Mouse (Mus musculus) left cerebral cortex, postnatal 10 days (tissue): ENCODE data around the gene Atxn7. TPM values are rescaled to one million over a fixed set of nuclear protein-coding genes. Genes with fewer than 3 reads are reported as not detected.
"Not testable (repeated sequence)": the region's sequence is repeated elsewhere in the genome, so short reads cannot be mapped to it uniquely, and the experiment has no call there.

Source experiments
- DNase-seq, 2 experiments: peaks; one replicate each; pipeline ENCODE4 v3.0.0; 2021 to 2022; ENCODE audit warnings: low spot score in 2 of 2, mixed read lengths in 1 of 2; ENCODE audit errors: extremely low spot score in 1 of 2
- intact Hi-C: fragments of 180-260 bp; cut with DNase I; formaldehyde crosslinking; loops from one replicate; pipeline ENCODE4 v1.15.1; 2025
- total RNA-seq, 2 experiments: library from RNA; stranded (reverse); gene quantifications; 2 replicates each; pipeline ENCODE4 v1.2.3; 2021

Gene Atxn7
- total RNA-seq, 2 experiments from 2014 or later: 15.3 to 16.8 TPM

GRCm38 (mm10) chr14:14036352-14036751 lies 75.1 kb downstream of the Atxn7 start:
- DNase-seq: no peak
- intact Hi-C loops: no loop called here

GRCm38 (mm10) chr14:14038233-14038632 lies 77.0 kb downstream of the Atxn7 start:
- intact Hi-C loops: no loop called here
- DNase-seq: no peak

- intact Hi-C loops: no loop called here
- DNase-seq: no peak
Observed at GRCm38 (mm10) chr14:14042336-14042735, 81.1 kb downstream of the Atxn7 start.

- DNase-seq: peak in 1 of 2 experiments; percentile 35
- intact Hi-C loops: no loop called here
Observed at GRCm38 (mm10) chr14:14054386-14054785, 93.1 kb downstream of the Atxn7 start.

GRCm38 (mm10) chr14:14059606-14060005 lies 98.4 kb downstream of the Atxn7 start:
- intact Hi-C loops, DNase-seq: not testable (repeated sequence)

GRCm38 (mm10) chr14:14062531-14063245 lies 101.4 kb downstream of the Atxn7 start:
- DNase-seq: no peak

GRCm38 (mm10) chr14:14063382-14063781 lies 102.1 kb downstream of the Atxn7 start:
- no peak for DNase-seq
- intact Hi-C loops: no loop called here

More at GRCm38 (mm10) chr14:14062531-14063245, 101.4 kb downstream of the Atxn7 start:
- intact Hi-C loops: no loop called here

- intact Hi-C loops: no loop called here
- DNase-seq: no peak
Observed at GRCm38 (mm10) chr14:14064486-14065141, 103.4 kb downstream of the Atxn7 start.

GRCm38 (mm10) chr14:14065142-14065498 lies 103.9 kb downstream of the Atxn7 start:
- no peak for DNase-seq
- intact Hi-C loops: no loop called here

- intact Hi-C loops: no loop called here
- no peak for DNase-seq
Observed at GRCm38 (mm10) chr14:14066241-14066640, 105.0 kb downstream of the Atxn7 start.

GRCm38 (mm10) chr14:14067648-14068472 lies 106.6 kb downstream of the Atxn7 start:
- intact Hi-C loops: no loop called here
- DNase-seq: peak in 1 of 2 experiments; percentile 48

- DNase-seq: no peak
- intact Hi-C loops: no loop called here
Observed at GRCm38 (mm10) chr14:14068553-14068952, 107.3 kb downstream of the Atxn7 start.

GRCm38 (mm10) chr14:14070541-14071315 lies 109.5 kb downstream of the Atxn7 start:
- intact Hi-C loops: no loop called here

GRCm38 (mm10) chr14:14071456-14071855 lies 110.2 kb downstream of the Atxn7 start:
- intact Hi-C loops: no loop called here
- no peak for DNase-seq

More at GRCm38 (mm10) chr14:14070541-14071315, 109.5 kb downstream of the Atxn7 start:
- peak in 1 of 2 experiments; percentile 18 for DNase-seq

GRCm38 (mm10) chr14:14080604-14081194 lies 119.5 kb downstream of the Atxn7 start:
- DNase-seq: no peak
- intact Hi-C loops: no loop called here

- DNase-seq: no peak
- intact Hi-C loops: no loop called here
Observed at GRCm38 (mm10) chr14:14083811-14084210, 122.6 kb downstream of the Atxn7 start.

GRCm38 (mm10) chr14:14086711-14087263 lies 125.5 kb downstream of the Atxn7 start:
- intact Hi-C loops: no loop called here
- no peak for DNase-seq

GRCm38 (mm10) chr14:14087348-14087747 lies 126.1 kb downstream of the Atxn7 start:
- no peak for DNase-seq
- intact Hi-C loops: no loop called here
